Mouse (Mus musculus): ENCODE results near the gene Ctsa. TPM values are rescaled to one million over a fixed set of nuclear protein-coding genes. Genes with fewer than 3 reads are reported as not detected.
A peak's percentile ranks its signal among the peaks of the same experiment; 100 is the strongest.
"Not testable (repeated sequence)": the region's sequence is repeated elsewhere in the genome, so short reads cannot be mapped to it uniquely, and the experiment has no call there.

The Ctsa gene
- polyA plus RNA-seq, 1 experiment: 289 TPM

DNA sequence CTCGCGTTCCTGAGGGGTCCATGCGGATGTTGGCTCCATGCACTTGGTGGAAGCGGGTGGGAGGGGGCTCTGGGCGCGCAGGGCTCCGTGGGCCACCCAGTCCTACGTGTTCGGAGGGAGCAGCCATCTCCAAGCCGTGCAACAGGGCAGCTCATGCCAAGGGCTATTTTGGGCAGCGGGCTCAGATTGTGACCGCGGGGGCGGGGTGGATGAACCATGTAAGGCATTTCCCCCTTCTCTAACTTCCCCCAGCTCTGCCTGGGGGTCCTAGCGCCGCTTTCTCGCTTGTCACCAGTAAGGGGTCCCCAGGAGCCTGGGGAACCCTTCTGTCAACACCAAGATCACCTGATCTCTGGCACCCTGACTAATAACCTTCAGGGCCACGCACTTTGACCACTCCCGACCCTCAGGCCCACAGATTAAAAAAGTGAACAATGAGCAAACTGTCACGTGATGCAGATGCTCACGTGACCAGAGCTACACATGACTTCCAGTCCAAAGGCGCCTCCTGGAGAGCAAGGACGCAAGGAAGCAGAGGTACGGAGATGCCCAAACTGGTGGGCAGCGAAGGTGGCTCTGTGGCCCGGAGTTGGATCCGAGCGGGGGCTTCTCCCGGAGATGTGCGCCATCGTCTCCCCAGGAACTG, 764 bp downstream of the Ctsa start, which contains the start of gene Neurl2:
TSS of gene Neurl2 (minus strand) at position 143 of the 646 bp plus-strand sequence.
- TF ChIP-seq POLR2A (IDR thresholded peaks at IDR 0.05; ENCODE audit: borderline replicate concordance, extremely low read depth, low read depth, low read length): peak; percentile 83; the same call in 1 of the 2 replicates
- TF ChIP-seq CTCF (IDR thresholded peaks at IDR 0.05; ENCODE audit: insufficient read depth, low read length): no peak
- peak within 1 kb of the TSS; percentile 75 for H3K4me3 ChIP-seq (replicated peaks; ENCODE audit: extremely low read depth, low read depth, low read length)
- DNase-seq: peak; percentile 91
- H3K4me1 ChIP-seq (ENCODE audit: control insufficient read depth, insufficient read depth, low read length): peaks cover 9% of the 10 kb centered on the region
- WGBS: under 1% methylated on average over 31 of the region's 31 CpGs

DNA sequence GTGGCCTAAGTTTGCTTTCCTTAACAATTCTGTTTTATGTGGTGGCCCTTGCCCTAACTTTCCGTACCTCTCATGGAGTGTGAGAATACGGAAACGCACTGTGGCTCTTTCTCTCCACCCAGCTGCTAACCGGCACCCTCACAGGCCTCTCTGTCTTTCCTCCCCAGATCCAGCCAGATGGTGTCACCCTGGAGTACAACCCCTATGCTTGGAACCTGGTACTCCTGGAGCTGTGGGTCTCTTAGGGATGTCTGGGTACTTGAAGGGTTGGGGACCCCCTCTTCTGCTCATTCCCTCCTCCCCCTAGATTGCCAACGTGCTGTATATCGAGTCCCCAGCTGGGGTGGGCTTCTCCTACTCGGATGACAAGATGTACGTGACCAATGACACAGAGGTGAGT, 1.9 kb downstream of the Ctsa start:
- Histone ChIP-seq H3K4me3 (replicated peaks; ENCODE audit: extremely low read depth, low read depth, low read length) (peak overlapping the region; percentile 75), H3K4me1 (ENCODE audit: control insufficient read depth, insufficient read depth, low read length) (peaks cover 9% of the 10 kb centered on the region)
- WGBS: 25% methylated on average over 8 of the region's 8 CpGs
- TF ChIP-seq CTCF (IDR thresholded peaks at IDR 0.05; ENCODE audit: insufficient read depth, low read length): no peak
- TF ChIP-seq POLR2A (IDR thresholded peaks at IDR 0.05; ENCODE audit: borderline replicate concordance, extremely low read depth, low read depth, low read length): 0 out of 2 replicates have a peak, but pooled peaks have one; percentile 5
- no peak for DNase-seq

DNA sequence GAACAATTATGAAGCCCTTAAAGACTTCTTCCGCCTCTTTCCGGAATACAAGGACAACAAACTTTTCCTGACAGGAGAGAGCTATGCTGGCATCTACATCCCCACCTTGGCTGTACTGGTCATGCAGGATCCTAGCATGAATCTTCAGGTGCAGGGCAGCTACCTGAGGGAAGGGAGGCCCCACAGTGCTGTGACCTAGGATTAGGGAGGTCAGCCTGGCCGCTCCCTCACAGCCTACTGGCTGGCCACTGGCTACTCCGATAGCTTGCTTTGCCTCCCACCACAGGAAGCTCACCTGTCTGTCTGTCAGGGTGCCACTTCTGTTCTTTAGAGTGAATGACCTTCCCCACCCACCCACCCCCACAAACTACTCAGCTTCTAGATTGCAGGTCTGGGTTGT, 2.5 kb downstream of the Ctsa start:
- TF ChIP-seq POLR2A (IDR thresholded peaks at IDR 0.05; ENCODE audit: borderline replicate concordance, extremely low read depth, low read depth, low read length): peak; percentile 17; the same call in 1 of the 2 replicates
- TF ChIP-seq CTCF (IDR thresholded peaks at IDR 0.05; ENCODE audit: insufficient read depth, low read length): no peak
- no peak for DNase-seq
- H3K4me1 ChIP-seq (ENCODE audit: control insufficient read depth, insufficient read depth, low read length): peaks cover 9% of the 10 kb centered on the region
- WGBS: 73% methylated on average over 4 of the region's 4 CpGs
- H3K4me3 ChIP-seq (replicated peaks; ENCODE audit: extremely low read depth, low read depth, low read length): no peak overlapping the region

DNA sequence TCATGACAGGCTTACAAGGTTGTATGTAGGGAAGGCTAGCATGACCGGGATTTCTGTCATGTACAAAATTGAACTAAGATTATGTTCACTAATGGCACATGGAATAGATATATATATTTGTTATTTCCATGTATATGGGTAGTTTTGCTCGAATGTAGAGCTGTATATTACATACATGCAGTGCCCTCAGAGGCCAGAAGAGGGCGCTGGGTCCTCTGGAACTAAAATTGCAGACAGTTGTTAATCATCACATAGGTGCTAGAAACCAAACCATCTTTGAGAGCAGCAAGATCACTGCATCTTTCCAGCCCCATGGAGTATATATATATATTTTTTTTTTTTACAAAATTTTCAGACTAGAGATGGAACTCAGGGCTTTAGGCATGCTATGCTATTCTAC, 13.1 kb downstream of the Ctsa start:
- no peak for DNase-seq
- H3K4me1 ChIP-seq (ENCODE audit: control insufficient read depth, insufficient read depth, low read length): no peaks in the 10 kb centered on the region
- TF ChIP-seq CTCF (IDR thresholded peaks at IDR 0.05; ENCODE audit: insufficient read depth, low read length): peak; percentile 40
- TF ChIP-seq POLR2A (IDR thresholded peaks at IDR 0.05; ENCODE audit: borderline replicate concordance, extremely low read depth, low read depth, low read length): no peak
- 58% methylated on average over 3 of the region's 3 CpGs for WGBS
- no peak overlapping the region for H3K4me3 ChIP-seq (replicated peaks; ENCODE audit: extremely low read depth, low read depth, low read length)

DNA sequence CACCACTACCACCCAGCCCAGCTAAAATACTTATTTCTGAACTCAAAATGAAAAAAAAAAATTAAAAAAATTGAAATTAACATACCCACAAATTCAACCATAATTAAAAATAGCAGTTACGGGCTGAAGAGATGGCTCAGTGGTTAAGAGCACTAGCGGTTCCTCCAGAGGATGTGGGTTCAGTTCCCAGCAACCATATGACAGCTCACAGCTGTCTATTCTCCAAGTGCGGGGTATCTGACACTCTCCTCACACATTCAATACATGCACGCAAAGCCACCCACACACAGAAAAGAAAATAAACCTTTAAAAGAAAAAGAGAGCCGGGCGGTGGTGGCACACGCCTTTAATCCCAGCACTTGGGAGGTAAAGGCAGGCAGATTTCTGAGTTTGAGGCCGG, 17.4 kb downstream of the Ctsa start:
- no peak for TF ChIP-seq POLR2A (IDR thresholded peaks at IDR 0.05; ENCODE audit: borderline replicate concordance, extremely low read depth, low read depth, low read length)
- TF ChIP-seq CTCF (IDR thresholded peaks at IDR 0.05; ENCODE audit: insufficient read depth, low read length): no peak
- no peak overlapping the region for H3K4me3 ChIP-seq (replicated peaks; ENCODE audit: extremely low read depth, low read depth, low read length)
- 73% methylated on average over 8 of the region's 8 CpGs for WGBS
- H3K4me1 ChIP-seq (ENCODE audit: control insufficient read depth, insufficient read depth, low read length): peaks cover 6% of the 10 kb centered on the region; the same call in 1 of the 2 replicates
- DNase-seq: no peak

DNA sequence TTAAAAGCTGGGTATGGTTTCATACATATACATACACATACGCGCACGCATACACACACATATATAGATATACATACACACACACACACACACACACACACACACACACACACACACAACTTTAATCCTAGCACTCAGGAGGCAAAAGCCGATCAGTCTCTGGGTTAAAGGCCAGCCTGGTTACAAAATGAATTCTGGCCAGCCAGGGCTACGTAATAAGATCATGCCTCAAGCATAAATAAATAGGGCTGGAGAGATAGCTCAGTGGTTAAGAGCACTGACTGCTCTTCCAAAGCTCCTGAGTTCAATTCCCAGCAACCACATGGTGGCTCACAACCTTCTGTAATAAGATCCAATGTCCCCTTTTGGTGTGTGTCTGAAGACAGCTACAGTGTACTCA, 22.9 kb downstream of the Ctsa start:
- WGBS: 68% methylated on average over 5 of the region's 5 CpGs
- H3K4me3 ChIP-seq (replicated peaks; ENCODE audit: extremely low read depth, low read depth, low read length); DNase-seq; H3K4me1 ChIP-seq (ENCODE audit: control insufficient read depth, insufficient read depth, low read length): not testable (repeated sequence)

DNA sequence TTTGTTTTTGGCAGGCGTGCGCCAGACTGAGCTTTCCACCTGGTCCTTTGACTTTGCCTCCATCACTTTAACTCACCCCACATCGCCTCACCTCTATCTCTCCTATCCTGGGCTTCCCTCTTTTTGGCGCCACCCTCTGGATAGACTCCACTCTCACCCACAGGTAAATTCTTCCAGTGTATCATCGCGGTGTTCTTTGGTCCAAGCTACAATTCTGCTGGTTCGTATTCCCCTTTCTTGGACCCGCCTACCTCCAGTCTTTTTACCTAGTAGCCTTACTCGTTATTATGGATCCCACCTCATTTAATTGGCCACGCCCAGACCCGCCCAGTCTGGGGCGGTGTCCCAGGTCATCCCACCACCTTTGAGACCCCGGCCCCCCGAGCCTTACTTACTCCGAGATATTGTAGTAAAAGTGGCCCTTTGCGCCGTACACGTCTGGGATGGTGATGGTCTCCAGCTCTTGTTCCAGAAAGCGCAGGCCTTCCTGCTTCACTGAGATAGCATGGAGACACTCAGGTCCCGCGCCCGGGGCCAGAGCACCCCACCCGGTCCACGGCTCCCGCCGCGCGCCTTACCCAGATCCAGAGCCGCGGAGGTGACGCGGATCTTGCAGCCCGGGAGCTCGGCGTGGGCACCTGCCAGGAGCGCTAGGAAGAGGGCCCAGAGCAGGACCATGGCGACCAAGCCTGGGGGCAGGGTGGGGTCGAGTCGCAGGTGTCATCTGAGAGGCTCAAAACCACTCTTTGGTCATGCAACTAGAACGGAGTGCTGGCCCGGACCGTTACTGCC, 23.8 kb downstream of the Ctsa start:
- no peak for TF ChIP-seq CTCF (IDR thresholded peaks at IDR 0.05; ENCODE audit: insufficient read depth, low read length)
- TF ChIP-seq POLR2A (IDR thresholded peaks at IDR 0.05; ENCODE audit: borderline replicate concordance, extremely low read depth, low read depth, low read length): no peak
- Histone ChIP-seq H3K4me3 (replicated peaks; ENCODE audit: extremely low read depth, low read depth, low read length) (peak overlapping the region; percentile 89), H3K4me1 (ENCODE audit: control insufficient read depth, insufficient read depth, low read length) (peaks cover 17% of the 10 kb centered on the region)
- 2% methylated on average over 42 of the region's 42 CpGs for WGBS
- peak; percentile 46 for DNase-seq

DNA sequence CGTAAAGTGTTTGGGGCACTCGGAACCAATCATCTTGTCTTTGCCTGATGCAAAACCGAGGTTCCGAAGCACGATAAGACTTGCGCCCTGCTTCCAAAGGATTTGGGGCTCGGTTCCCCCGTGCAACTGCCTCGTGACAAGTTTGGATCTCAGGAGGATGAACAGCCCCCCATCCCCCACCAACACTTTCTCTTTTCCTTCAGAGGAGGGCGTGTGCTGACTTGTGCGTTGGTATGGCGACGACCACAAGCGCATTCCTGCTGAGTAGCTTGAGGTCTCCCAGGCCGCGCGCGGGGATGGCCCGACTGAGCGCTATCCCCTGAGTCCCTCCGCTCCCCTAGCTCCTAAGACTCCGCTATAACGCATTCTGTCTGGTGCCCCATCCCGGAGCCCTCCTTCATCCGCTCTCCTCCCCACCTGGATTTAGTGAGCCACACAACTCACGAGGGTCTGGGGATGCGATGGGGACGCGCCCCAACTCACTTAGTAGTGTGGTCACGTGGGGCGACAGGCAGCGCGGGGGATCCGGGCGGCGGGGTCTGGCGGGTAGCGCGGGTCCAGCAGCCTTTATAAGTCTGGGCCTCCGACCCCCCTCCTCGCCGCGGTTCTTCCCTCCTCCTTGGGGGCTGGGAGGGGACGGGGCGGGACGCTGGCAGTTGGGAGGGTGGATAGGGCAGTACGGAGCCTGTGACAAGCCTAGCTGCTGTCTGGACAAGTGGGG, 24.6 kb downstream of the Ctsa start, which contains the start of gene Pltp:
TSS of gene Pltp (minus strand) at position 611 of the 721 bp plus-strand sequence.
- H3K4me1 ChIP-seq (ENCODE audit: control insufficient read depth, insufficient read depth, low read length): peaks cover 21% of the 10 kb centered on the region
- WGBS: under 1% methylated on average over 43 of the region's 47 CpGs
- TF ChIP-seq POLR2A (IDR thresholded peaks at IDR 0.05; ENCODE audit: borderline replicate concordance, extremely low read depth, low read depth, low read length): peak; percentile 70; the same call in 1 of the 2 replicates
- TF ChIP-seq CTCF (IDR thresholded peaks at IDR 0.05; ENCODE audit: insufficient read depth, low read length): no peak
- peak; percentile 67 for DNase-seq
- H3K4me3 ChIP-seq (replicated peaks; ENCODE audit: extremely low read depth, low read depth, low read length): peak within 1 kb of the TSS; percentile 89

DNA sequence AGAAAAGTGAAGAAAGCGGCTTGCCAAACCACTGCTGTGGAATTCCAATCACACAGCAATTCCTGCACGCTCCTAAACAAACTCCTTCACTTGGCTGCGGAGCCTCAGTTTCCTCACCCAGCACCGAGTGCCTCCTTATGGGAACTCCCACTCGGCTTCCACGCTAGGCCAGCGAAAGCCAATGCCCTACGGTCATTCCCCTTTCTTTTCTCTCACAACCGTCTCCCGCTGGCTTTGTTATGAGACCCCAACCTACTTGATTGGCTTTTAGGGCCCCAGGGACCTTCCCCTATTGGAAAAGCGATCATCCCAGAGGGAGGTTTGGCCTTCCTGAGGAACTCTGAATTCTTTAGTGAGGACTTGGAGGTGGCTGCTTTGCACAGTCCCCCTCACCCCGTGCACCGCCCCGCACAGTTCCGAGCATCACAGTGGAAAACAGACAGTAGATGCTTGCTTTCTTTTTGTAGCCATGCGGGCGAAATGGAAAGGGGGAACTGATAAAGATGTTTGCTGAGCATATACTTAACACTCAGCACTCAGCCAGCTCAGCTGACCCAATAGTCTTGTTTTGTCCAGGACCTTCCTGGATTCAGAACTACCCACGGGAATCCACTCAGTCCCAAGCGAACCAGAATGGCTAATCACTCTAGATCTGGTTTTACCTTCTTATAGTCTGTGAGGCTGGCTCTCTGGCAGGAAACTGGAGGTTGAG, 25.3 kb downstream of the Ctsa start:
- Histone ChIP-seq H3K4me1 (ENCODE audit: control insufficient read depth, insufficient read depth, low read length) (peaks cover 26% of the 10 kb centered on the region), H3K4me3 (replicated peaks; ENCODE audit: extremely low read depth, low read depth, low read length) (peak overlapping the region; percentile 89)
- TF ChIP-seq CTCF (IDR thresholded peaks at IDR 0.05; ENCODE audit: insufficient read depth, low read length) (no peak), POLR2A (IDR thresholded peaks at IDR 0.05; ENCODE audit: borderline replicate concordance, extremely low read depth, low read depth, low read length) (no peak)
- DNase-seq: no peak
- 14% methylated on average over 19 of the region's 19 CpGs for WGBS

Data from lung, adult 2 months (tissue).